Mouse (Mus musculus): ENCODE results near the gene Sectm1a.

DNA sequence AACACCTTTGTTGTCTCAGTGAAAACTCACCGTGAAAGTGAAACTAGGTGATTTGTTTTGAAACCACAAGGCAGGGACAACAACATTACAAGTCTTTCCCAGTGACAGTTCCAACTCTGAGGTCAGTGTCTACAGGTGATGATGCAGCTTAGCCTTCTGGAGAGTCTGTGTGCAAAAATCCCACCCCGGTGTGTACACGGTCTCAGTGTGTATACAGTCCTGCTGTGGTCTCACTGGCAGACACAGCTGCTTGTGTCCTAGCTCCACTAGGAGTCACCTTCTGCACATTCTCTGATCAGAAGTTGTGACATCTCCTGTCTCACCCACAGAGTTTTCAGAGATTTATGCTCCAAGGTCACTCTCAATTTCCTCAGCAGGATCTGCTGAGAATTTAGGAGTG lies 16.8 kb downstream of the Sectm1a start:
- no peak for TF ChIP-seq POLR2A (IDR thresholded peaks at IDR 0.05; ENCODE audit: extremely low read depth, insufficient read depth, low read length)
- TF ChIP-seq CTCF (IDR thresholded peaks at IDR 0.05; ENCODE audit: extremely low read depth, insufficient read depth, low read length), result no peak

Measured in cortical plate, adult 2 months (tissue).